Mouse (Mus musculus) midbrain, postnatal 0 days (tissue): ENCODE data around the gene Bbip1. TPM values are rescaled to one million over a fixed set of nuclear protein-coding genes. Genes with fewer than 3 reads are reported as not detected.
A peak's percentile ranks its signal among the peaks of the same experiment; 100 is the strongest.
"Not testable (repeated sequence)": the region's sequence is repeated elsewhere in the genome, so short reads cannot be mapped to it uniquely, and the experiment has no call there.

ENCODE experiments used
- ATAC-seq: fragments of 200-750 bp; cut with Nextera tagmentation; 2 replicates; pipeline ENCODE4 v1.8.0; 2017; ENCODE audit warnings: moderate number of reproducible peaks, mild to moderate bottlenecking, moderate TSS enrichment, moderate library complexity; ENCODE audit not compliant: low FRiP score
- DNase-seq: peaks from one replicate; pipeline ENCODE4 v3.0.0-alpha.2; 2015; ENCODE audit warnings: low spot score
- H3K27ac ChIP-seq: fragments of 300-500 bp; sonication (generic); 2 replicates; pipeline ENCODE4 v1.5.1; 2014; ENCODE audit warnings: low read depth, mild to moderate bottlenecking, low read length, mixed read lengths
- H3K27me3 ChIP-seq: fragments of 300-500 bp; sonication (generic); 2 replicates; pipeline ENCODE4 v1.6.1; 2014; ENCODE audit warnings: low read length, control low read depth, mixed read lengths; ENCODE audit not compliant: insufficient read depth
- H3K36me3 ChIP-seq: fragments of 300-500 bp; sonication (generic); 2 replicates; pipeline ENCODE4 v1.6.1; 2014; ENCODE audit warnings: low read length, control low read depth, mixed read lengths; ENCODE audit not compliant: insufficient read depth
- H3K4me1 ChIP-seq: fragments of 300-500 bp; sonication (generic); 2 replicates; pipeline ENCODE4 v1.6.1; 2014; ENCODE audit warnings: mild to moderate bottlenecking, control low read depth, antibody characterized with exemption, low read length, mixed read lengths; ENCODE audit not compliant: insufficient read depth
- H3K4me2 ChIP-seq: fragments of 300-500 bp; sonication (generic); 2 replicates; pipeline ENCODE4 v1.6.1; 2014; ENCODE audit warnings: low read depth, mild to moderate bottlenecking, low read length, mixed read lengths; ENCODE audit not compliant: poor library complexity, severe bottlenecking
- H3K4me3 ChIP-seq: fragments of 300-500 bp; sonication (generic); 2 replicates; pipeline ENCODE4 v1.5.1; 2014; ENCODE audit warnings: low read depth, mild to moderate bottlenecking, low read length, moderate library complexity
- H3K9ac ChIP-seq: fragments of 300-500 bp; sonication (generic); replicated peaks from 2 replicates; pipeline ENCODE4 v1.6.1; 2014; ENCODE audit warnings: mild to moderate bottlenecking, low read length, moderate library complexity, mixed read lengths; ENCODE audit not compliant: poor library complexity, severe bottlenecking
- H3K9me3 ChIP-seq: fragments of 300-500 bp; sonication (generic); 2 replicates; pipeline ENCODE4 v1.6.1; 2016; ENCODE audit warnings: low read length, control low read depth
- CTCF ChIP-seq: IDR thresholded peaks from 2 replicates; pipeline ENCODE4 v1.5.1; 2016; ENCODE audit warnings: antibody characterized with exemption, mild to moderate bottlenecking
- WGBS: fragments of 180-500 bp; shearing (Covaris S2); extraction: QIAGEN DNeasy Blood & Tissue Kit; methylation state at CpG from one replicate; pipeline ENCODE4 v1.1.7; 2014; 5-methylcytosine and 5-hydroxymethylcytosine counted together
- polyA plus RNA-seq: library from polyadenylated mRNA; unstranded; fragments of >200 nt; fragmentation: Nextera tagmentation; extraction: Ambion mirVana; gene quantifications from 2 replicates; pipeline ENCODE4 v1.2.1, GENCODE M21; 2015
- total RNA-seq: library from RNA; depleted of rRNA; stranded (reverse); fragments of >200 nt; gene quantifications from 2 replicates; pipeline ENCODE4 v1.2.3, GENCODE M21; 2014

Gene Bbip1
- total and polyA plus RNA-seq, 2 experiments from 2014 or later: 74.2 to 154 TPM

DNA sequence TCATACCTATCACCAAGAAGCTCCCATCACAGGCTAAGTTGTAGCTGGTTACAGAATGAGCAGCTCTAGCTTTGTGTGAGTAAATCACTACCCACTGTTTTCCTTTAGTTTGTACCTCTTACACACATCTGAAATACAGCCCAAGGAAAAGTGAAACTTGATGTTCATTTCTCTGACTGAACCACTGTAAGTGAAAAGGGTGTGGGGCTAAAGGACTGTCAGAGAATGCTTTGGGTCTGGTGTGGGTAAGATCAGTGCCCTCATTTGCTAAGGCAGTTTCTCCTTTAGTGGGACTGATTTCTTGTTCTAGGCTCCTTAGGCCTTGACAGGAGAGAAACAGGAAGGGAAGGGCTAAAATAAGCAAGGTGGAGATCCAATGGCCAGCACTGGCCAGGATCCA lies 10.4 kb downstream of the Bbip1 start:
- H3K27me3 ChIP-seq: no peaks in the 10 kb centered on the region
- no peak for ATAC-seq
- H3K4me1 ChIP-seq: no peaks in the 10 kb centered on the region
- no peak for TF ChIP-seq CTCF
- no peak overlapping the region for H3K4me3 ChIP-seq
- no peak overlapping the region for H3K27ac ChIP-seq
- peaks cover 20% of the 10 kb centered on the region for H3K36me3 ChIP-seq
- no peak for DNase-seq
- no peak overlapping the region for H3K4me2 ChIP-seq
- no peaks in the 10 kb centered on the region for H3K9me3 ChIP-seq
- H3K9ac ChIP-seq: no peak overlapping the region

DNA sequence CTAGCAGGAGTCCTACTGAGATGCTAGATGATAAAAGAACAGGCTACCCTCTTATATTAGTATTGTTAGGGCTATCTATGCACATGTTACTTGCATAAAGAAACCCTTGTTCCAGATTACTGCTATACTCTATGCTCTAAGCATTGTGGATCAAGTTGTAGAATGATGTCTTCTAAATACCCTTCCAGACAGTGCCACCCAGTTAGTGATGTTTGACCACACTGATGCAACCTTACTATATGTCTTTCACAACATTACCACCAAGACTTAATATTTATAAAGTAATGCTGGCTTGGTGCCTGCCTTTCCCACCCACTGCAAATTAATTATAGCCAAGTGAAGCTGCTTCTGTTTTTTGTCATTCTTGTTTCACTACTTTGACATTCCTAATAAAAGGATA lies 11.4 kb downstream of the Bbip1 start:
- no peak overlapping the region for H3K27ac ChIP-seq
- no peak overlapping the region for H3K4me3 ChIP-seq

DNA sequence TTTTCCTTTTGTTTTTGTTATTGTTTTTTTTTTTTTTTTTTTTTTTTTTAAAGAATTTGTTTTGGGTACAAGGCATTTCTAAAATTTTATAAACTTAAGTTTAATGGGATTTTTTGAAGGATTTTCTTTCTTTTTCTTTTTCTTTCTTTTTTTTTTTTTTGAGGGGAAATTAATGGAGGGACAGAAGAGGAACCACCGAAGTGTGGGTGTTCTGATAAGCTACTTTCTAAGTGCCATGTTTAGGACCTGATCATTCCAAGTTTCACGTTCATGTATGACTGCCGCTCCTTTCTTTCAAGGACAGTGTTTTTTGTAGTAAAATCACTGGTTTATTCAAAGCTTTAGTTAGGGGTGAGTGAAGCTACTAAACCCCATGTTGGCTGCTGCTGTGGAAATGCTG lies 15.2 kb downstream of the Bbip1 start:
- DNase-seq: no peak
- 91% methylated on average over 3 of the region's 3 CpGs for WGBS
- Histone ChIP-seq H3K9ac (no peak overlapping the region), H3K4me3 (no peak overlapping the region), H3K4me1 (no peaks in the 10 kb centered on the region), H3K27me3 (no peaks in the 10 kb centered on the region), H3K27ac (no peak overlapping the region), H3K36me3 (peaks cover 27% of the 10 kb centered on the region), H3K9me3 (no peaks in the 10 kb centered on the region), H3K4me2 (no peak overlapping the region)
- no peak for ATAC-seq
- TF ChIP-seq CTCF: no peak

More for the DNA sequence above, 11.4 kb downstream of the Bbip1 start:
- no peak overlapping the region for H3K4me2 ChIP-seq
- ATAC-seq (no peak), DNase-seq (no peak)
- H3K9me3 ChIP-seq: no peaks in the 10 kb centered on the region
- peaks cover 24% of the 10 kb centered on the region for H3K36me3 ChIP-seq
- H3K27me3 ChIP-seq: no peaks in the 10 kb centered on the region
- TF ChIP-seq CTCF: no peak
- no peaks in the 10 kb centered on the region for H3K4me1 ChIP-seq
- no peak overlapping the region for H3K9ac ChIP-seq

- no peak for TF ChIP-seq CTCF
- H3K4me3 ChIP-seq: no peak overlapping the region
- DNase-seq (no peak), ATAC-seq (no peak)
- no peaks in the 10 kb centered on the region for H3K4me1 ChIP-seq
- WGBS: 89% methylated on average over 1 of the region's 1 CpGs
- H3K27me3 ChIP-seq: no peaks in the 10 kb centered on the region
- H3K9me3 ChIP-seq: no peaks in the 10 kb centered on the region
- no peak overlapping the region for H3K9ac ChIP-seq
- no peak overlapping the region for H3K27ac ChIP-seq
- H3K4me2 ChIP-seq: no peak overlapping the region
- peaks cover 17% of the 10 kb centered on the region for H3K36me3 ChIP-seq
These were observed 17.7 kb downstream of the Bbip1 start for GRCm38 (mm10) chr19:53926705-53927104.

DNA sequence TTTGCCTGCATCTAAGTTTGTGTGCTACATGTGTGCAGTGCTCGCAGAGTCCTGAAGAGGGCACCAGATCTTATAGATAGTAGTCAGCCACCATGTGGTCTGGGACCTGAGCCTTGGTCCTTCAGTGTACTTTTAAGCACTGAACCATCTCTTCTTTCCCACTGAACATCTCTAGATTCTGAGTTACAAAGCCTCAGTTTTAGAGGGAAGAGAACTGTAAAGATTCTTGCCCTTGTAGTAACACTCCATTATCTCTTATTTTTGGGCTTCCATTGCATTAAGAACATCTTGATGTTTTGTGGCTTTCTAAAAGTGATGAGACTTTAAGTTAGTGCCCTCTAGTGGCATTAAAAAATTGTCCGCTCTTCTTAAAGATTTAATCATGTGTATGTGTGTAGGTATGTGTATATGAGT lies 19.1 kb downstream of the Bbip1 start:
- peak; percentile 80 for DNase-seq
- H3K36me3 ChIP-seq: peaks cover 21% of the 10 kb centered on the region
- no peak overlapping the region for H3K27ac ChIP-seq

GRCm38 (mm10) chr19:53921996-53922395 lies 22.4 kb downstream of the Bbip1 start:
- DNase-seq: not testable (repeated sequence)

More for the DNA sequence above, 19.1 kb downstream of the Bbip1 start:
- Histone ChIP-seq H3K9ac (no peak overlapping the region), H3K4me1 (no peaks in the 10 kb centered on the region), H3K4me2 (no peak overlapping the region), H3K27me3 (no peaks in the 10 kb centered on the region), H3K4me3 (no peak overlapping the region), H3K9me3 (no peaks in the 10 kb centered on the region)
- 84% methylated on average over 2 of the region's 2 CpGs for WGBS
- peak; percentile 59 for TF ChIP-seq CTCF
- no peak for ATAC-seq

GRCm38 (mm10) chr19:53919541-53919940 lies 24.9 kb downstream of the Bbip1 start:
- ATAC-seq (no peak), DNase-seq (no peak)
- Histone ChIP-seq H3K9ac (no peak overlapping the region), H3K27ac (no peak overlapping the region), H3K4me3 (no peak overlapping the region), H3K36me3 (peaks cover 39% of the 10 kb centered on the region), H3K4me2 (no peak overlapping the region), H3K27me3 (no peaks in the 10 kb centered on the region), H3K9me3 (no peaks in the 10 kb centered on the region), H3K4me1 (no peaks in the 10 kb centered on the region)
- TF ChIP-seq CTCF: no peak
- WGBS: 93% methylated on average over 10 of the region's 10 CpGs

More at GRCm38 (mm10) chr19:53921996-53922395, 22.4 kb downstream of the Bbip1 start:
- ATAC-seq, H3K4me1 ChIP-seq, H3K27ac ChIP-seq, H3K4me2 ChIP-seq, H3K4me3 ChIP-seq, H3K9ac ChIP-seq, H3K27me3 ChIP-seq, H3K9me3 ChIP-seq: not testable (repeated sequence)
- H3K36me3 ChIP-seq: peaks cover 29% of the 10 kb centered on the region
- 90% methylated on average over 3 of the region's 3 CpGs for WGBS
